Mouse (Mus musculus) liver, embryonic 11.5 days (tissue): Measurements from ENCODE around the gene Ift20. TPM values are rescaled to one million over a fixed set of nuclear protein-coding genes. Genes with fewer than 3 reads are reported as not detected.
A peak's percentile ranks its signal among the peaks of the same experiment; 100 is the strongest.

Source experiments
- ATAC-seq: fragments of 200-750 bp; cut with Nextera tagmentation; replicated peaks from 2 replicates; pipeline ENCODE4 v1.8.0; 2017; ENCODE audit warnings: moderate number of reproducible peaks, mild to moderate bottlenecking, moderate TSS enrichment, moderate library complexity; ENCODE audit not compliant: low FRiP score
- DNase-seq: peaks from one replicate; pipeline ENCODE4 v3.0.0-alpha.2; 2017; ENCODE audit warnings: low spot score
- H3K27ac ChIP-seq: fragments of 300-500 bp; sonication (generic); 2 replicates; pipeline ENCODE4 v1.5.1; 2014; ENCODE audit warnings: mild to moderate bottlenecking, low read depth, low read length, control low read depth
- H3K27me3 ChIP-seq: fragments of 300-500 bp; sonication (generic); replicated peaks from 2 replicates; pipeline ENCODE4 v1.6.1; 2014; ENCODE audit warnings: low read length, mixed read lengths; ENCODE audit not compliant: control insufficient read depth, insufficient read depth
- H3K36me3 ChIP-seq: fragments of 300-500 bp; sonication (generic); 2 replicates; pipeline ENCODE4 v1.6.1; 2014; ENCODE audit warnings: mild to moderate bottlenecking, low read length, moderate library complexity, mixed read lengths; ENCODE audit not compliant: control insufficient read depth, insufficient read depth
- H3K4me1 ChIP-seq: fragments of 300-500 bp; sonication (generic); replicated peaks from 2 replicates; pipeline ENCODE4 v1.6.1; 2014; ENCODE audit warnings: low read length, mixed read lengths; ENCODE audit not compliant: control insufficient read depth, insufficient read depth
- H3K4me2 ChIP-seq: fragments of 300-500 bp; sonication (generic); 2 replicates; pipeline ENCODE4 v1.6.1; 2014; ENCODE audit warnings: mild to moderate bottlenecking, control low read depth, moderate library complexity
- H3K4me3 ChIP-seq: fragments of 300-500 bp; sonication (generic); 2 replicates; pipeline ENCODE4 v1.5.1; 2014; ENCODE audit warnings: low read depth, low read length, control low read depth
- H3K9ac ChIP-seq: fragments of 300-500 bp; sonication (generic); 2 replicates; pipeline ENCODE4 v1.6.1; 2014; ENCODE audit warnings: low read depth, low read length, control low read depth
- H3K9me3 ChIP-seq: fragments of 300-500 bp; sonication (generic); 2 replicates; pipeline ENCODE4 v1.6.1; 2016; ENCODE audit warnings: low read length, inconsistent platforms, mixed read lengths; ENCODE audit not compliant: control insufficient read depth
- WGBS: fragments of 180-500 bp; shearing (Covaris S2); extraction: QIAGEN DNeasy Blood & Tissue Kit; methylation state at CpG from one replicate; pipeline ENCODE4 v1.1.7; 2014; 5-methylcytosine and 5-hydroxymethylcytosine counted together
- polyA plus RNA-seq: library from polyadenylated mRNA; unstranded; fragments of >200 nt; fragmentation: Nextera tagmentation; extraction: Ambion mirVana; gene quantifications from 2 replicates; pipeline ENCODE4 v1.2.1, GENCODE M21; 2014

Ift20 gene
- polyA plus RNA-seq, 1 experiment from 2014 or later: 114 TPM

DNA sequence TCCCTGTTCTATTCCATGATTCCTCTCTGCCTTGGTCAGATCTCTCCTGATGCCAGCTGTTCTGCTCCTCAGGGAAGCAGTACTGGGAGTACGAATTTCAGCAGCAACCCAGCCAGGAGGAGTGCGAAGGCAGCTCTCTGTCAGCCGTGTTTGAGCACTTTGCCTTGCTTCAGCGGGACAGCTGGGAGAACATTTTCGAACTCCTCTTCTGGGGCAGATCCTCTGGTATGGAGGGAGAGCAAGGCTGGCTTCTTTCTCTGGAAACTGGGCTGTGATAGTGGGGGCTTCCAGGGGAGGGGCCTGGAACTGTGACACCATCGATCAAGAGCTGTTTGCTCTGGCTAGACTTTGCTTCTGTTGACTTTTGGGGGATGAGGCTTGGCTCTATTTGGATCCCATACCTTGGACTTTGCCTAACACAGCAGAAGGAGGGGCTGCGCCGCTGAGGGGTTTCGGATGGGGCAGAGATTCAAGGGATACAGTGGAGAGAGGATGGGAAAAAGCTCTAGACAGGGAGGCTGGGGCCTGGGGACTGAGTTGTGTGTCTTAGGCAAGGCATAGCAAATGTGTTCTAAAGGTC is 35.4 kb upstream of the Ift20 start:
- DNase-seq: no peak
- Histone ChIP-seq H3K9ac (peak overlapping the region; percentile 30), H3K4me2 (peak overlapping the region; percentile 44), H3K4me1 (peaks cover 7% of the 10 kb centered on the region), H3K36me3 (no peaks in the 10 kb centered on the region), H3K27ac (peak overlapping the region; percentile 57; the same call in 1 of the 2 replicates), H3K27me3 (peaks cover 41% of the 10 kb centered on the region), H3K4me3 (peak overlapping the region; percentile 37), H3K9me3 (no peaks in the 10 kb centered on the region)
- 68% methylated on average over 9 of the region's 9 CpGs for WGBS
- ATAC-seq: peak; percentile 29; the same call in 1 of the 2 replicates

DNA sequence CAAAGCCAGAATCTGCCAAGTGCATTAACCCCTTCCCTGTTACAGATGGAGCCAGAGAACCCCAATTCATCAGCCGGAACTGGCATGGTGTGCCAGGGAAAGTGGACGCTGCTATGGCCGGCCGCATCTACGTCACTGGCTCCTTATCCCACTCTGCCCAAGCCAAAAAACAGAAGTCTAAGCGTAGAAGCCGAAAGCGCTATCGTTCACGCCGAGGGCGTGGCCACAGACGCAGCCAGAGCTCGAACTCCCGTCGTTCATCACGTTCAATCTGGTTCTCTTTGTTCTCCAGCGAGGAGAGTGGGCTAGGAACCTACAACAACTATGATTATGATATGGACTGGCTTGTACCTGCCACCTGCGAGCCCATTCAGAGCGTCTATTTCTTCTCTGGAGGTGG is 34.6 kb upstream of the Ift20 start:
- H3K4me3 ChIP-seq: no peak overlapping the region
- no peak for ATAC-seq
- peaks cover 32% of the 10 kb centered on the region for H3K27me3 ChIP-seq
- WGBS: 67% methylated on average over 20 of the region's 20 CpGs
- H3K9ac ChIP-seq: no peak overlapping the region
- H3K36me3 ChIP-seq: no peaks in the 10 kb centered on the region
- H3K9me3 ChIP-seq: no peaks in the 10 kb centered on the region
- H3K27ac ChIP-seq: no peak overlapping the region
- DNase-seq: no peak
- peak overlapping the region; percentile 35 for H3K4me2 ChIP-seq
- peaks cover 7% of the 10 kb centered on the region for H3K4me1 ChIP-seq

DNA sequence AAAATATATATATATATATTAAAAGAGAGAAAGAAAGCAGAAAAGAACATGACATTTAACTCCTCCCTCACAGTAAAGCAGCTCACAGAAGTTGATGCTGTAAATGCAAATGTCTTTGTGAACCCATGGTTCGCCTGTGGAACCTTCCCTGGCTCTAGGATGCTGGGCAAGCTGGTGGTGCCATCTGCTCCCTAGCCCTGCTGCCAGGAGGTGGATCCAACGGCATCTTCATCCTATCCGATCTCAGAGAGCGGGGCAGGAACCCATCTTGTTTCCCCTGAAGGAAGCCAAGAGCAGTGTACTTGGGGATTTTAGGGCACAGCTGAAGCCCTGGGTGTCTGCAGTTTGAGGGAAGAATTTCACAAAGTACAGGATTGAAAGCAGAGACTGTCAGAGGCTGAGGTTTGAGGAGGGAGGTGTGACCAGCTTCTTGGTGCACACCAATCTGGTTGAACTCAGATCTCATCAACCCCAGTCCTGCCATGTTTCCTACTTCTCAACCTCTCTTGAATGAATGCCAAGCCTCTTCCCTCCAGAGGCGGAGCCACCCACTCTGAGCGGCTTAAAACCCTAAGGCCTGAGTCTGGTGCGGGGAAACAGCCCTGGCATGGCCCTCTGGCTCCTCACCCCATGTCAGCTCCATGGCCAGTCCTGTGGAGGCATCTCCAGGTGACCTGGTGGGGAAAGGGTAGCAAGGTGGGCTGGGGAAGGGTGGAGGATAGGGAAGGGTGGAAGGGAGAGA is 33.1 kb upstream of the Ift20 start, which contains the start of gene Sebox:
Gene Sebox (plus strand): TSS at position 539 of the 742 bp plus-strand sequence.
- H3K4me1 ChIP-seq: no peaks in the 10 kb centered on the region
- H3K9ac ChIP-seq: no peak within 1 kb of the TSS
- WGBS: 66% methylated on average over 7 of the region's 7 CpGs
- peaks cover 5% of the 10 kb centered on the region; the same call in 1 of the 2 replicates for H3K36me3 ChIP-seq
- ATAC-seq (no peak), DNase-seq (no peak)
- no peak within 1 kb of the TSS for H3K4me2 ChIP-seq
- peaks cover 23% of the 10 kb centered on the region for H3K27me3 ChIP-seq
- no peak within 1 kb of the TSS for H3K4me3 ChIP-seq
- H3K9me3 ChIP-seq: no peaks in the 10 kb centered on the region
- no peak within 1 kb of the TSS for H3K27ac ChIP-seq

DNA sequence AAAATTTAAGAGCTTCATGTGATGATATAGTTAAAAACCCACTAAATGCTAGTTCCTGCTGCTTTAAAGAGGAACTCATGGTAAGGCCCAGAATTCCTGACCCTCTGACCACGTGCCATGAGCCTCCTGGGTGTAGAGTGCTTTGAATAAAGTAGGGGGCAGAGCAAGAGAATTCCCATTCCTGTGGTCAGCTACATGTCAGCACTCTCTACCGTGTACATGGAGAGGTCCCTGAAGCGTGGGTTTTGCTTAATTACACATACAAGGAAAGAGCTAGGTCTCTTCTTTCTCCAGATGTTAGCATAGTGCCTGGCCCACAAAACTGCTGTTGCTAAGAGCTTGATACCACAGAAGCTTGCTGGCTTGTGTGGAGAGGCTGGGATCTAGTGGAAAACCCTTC is 30.7 kb upstream of the Ift20 start:
- H3K9me3 ChIP-seq: no peaks in the 10 kb centered on the region
- no peaks in the 10 kb centered on the region for H3K4me1 ChIP-seq
- WGBS: 76% methylated on average over 3 of the region's 3 CpGs
- H3K27ac ChIP-seq: no peak overlapping the region
- H3K4me2 ChIP-seq: no peak overlapping the region
- H3K27me3 ChIP-seq: peaks cover 4% of the 10 kb centered on the region
- H3K4me3 ChIP-seq: no peak overlapping the region
- no peak overlapping the region for H3K9ac ChIP-seq
- peaks cover 9% of the 10 kb centered on the region; the same call in 1 of the 2 replicates for H3K36me3 ChIP-seq
- DNase-seq (no peak), ATAC-seq (no peak)

DNA sequence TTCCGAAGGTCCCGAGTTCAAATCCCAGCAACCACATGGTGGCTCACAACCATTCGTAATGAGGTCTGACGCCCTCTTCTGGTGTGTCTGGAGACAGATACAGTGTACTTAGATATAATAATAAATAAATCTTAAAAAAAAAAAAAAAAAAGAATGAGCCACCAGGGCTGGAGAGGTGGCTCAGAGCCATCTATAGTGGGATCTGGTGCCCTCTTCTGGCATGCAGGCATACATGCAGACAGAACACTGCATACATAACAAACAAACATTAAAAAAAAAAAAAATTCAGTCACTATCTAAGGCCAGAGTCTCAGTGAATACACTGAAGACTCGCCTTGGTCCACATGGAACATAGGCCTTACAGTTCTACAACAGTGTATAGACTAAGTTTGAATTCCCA is 27.0 kb upstream of the Ift20 start:
- no peak overlapping the region for H3K27ac ChIP-seq
- ATAC-seq: no peak
- H3K4me3 ChIP-seq: no peak overlapping the region
- no peaks in the 10 kb centered on the region for H3K9me3 ChIP-seq
- no peak overlapping the region for H3K9ac ChIP-seq
- DNase-seq: no peak
- 74% methylated on average over 5 of the region's 5 CpGs for WGBS
- H3K4me2 ChIP-seq: no peak overlapping the region
- H3K27me3 ChIP-seq: no peaks in the 10 kb centered on the region
- H3K36me3 ChIP-seq: peaks cover 12% of the 10 kb centered on the region; the same call in 1 of the 2 replicates
- H3K4me1 ChIP-seq: peaks cover 7% of the 10 kb centered on the region

DNA sequence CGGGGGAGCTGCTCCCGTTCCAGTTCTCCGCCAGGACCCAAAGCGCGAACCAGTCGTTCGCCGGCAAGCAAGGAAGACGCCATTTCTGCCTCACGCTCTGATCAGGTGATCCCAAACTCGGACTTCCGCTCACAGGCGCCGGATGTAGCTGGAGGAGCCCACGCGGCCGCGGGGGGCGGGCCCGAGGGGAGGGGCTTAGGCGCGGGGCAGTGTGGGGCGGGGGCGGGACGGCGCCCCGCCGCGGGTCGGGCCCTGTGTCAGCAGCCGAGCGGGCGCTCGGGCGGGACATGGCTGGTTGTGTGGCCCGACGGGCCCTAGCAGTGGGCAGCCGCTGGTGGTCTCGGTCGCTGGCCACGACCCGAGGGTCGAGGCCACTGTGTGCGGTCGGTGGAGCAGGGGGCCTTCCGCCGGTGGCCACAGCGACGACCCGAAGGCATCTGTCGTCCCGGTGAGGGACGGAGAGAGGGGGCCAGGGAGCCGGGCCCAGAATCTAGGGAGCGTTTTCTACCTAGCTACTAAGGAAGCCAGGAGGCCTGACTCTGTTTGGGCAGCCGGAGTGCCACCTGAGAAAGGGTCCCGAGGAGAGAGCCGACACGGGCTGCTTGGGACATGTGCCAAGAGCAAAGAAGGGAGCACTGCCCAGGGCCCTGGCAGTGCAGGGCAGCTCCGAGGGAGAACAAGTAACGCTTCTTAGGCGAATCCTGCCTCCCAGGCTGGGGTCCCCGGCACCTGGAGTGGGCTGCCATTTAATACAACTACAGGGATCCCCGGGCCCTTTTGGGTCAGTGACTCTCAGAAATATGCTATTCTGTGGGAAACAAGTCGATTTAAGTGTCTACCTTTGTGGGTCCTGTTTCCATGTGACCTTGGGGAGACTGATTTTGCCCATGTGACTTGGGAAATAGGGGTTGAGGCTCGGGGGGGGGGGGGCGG is 23.9 kb upstream of the Ift20 start, which contains the start of the genes Tmem199 and Poldip2:
Gene Tmem199 (minus strand): TSS at position 148 of the 933 bp plus-strand sequence.
Gene Poldip2 (plus strand): TSS at position 169 of the 933 bp plus-strand sequence.
- peaks cover 33% of the 10 kb centered on the region for H3K36me3 ChIP-seq
- H3K9ac ChIP-seq: peak within 1 kb of the TSS; percentile 98
- H3K4me1 ChIP-seq: peaks cover 7% of the 10 kb centered on the region
- DNase-seq: peak; percentile 92
- H3K4me2 ChIP-seq: peak within 1 kb of the TSS; percentile 84
- no peaks in the 10 kb centered on the region for H3K27me3 ChIP-seq
- H3K9me3 ChIP-seq: no peaks in the 10 kb centered on the region
- peak within 1 kb of the TSS; percentile 80 for H3K27ac ChIP-seq
- ATAC-seq: peak; percentile 97
- H3K4me3 ChIP-seq: peak within 1 kb of the TSS; percentile 96
- 1% methylated on average over 67 of the region's 67 CpGs for WGBS

DNA sequence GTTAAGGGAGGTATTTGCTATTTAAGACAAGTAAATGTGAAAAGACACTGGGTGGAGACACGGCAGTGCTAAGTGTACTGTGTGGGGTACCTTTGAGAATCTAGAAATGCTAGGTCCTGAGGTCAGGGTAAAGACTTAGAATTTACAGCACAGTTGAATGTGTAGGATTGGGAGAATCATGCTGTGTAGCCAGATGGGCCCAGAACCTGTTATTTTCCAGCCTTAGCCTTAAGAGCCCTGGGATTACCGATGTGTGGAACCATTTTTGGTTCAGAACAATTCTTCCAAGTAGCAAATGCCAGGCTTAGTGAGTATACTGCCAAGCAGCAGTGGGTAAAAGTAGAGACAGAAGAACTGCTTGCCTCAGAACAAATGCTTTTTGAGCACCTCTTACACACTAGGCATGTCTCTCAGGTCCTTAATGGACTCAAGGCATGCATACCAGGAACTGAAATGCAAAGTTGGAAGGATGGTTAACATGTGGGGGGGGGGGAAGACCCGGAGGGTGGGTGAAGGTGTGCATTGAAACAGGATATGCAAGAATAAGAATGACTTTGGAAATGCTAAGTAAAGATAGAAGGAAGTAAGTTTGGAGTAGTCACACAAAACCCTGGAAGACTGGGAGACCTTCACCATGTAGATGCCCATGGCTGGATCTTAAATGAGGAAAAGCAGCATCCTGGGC is 22.9 kb upstream of the Ift20 start:
- no peak for DNase-seq
- H3K4me2 ChIP-seq: peak overlapping the region; percentile 84
- peak overlapping the region; percentile 96 for H3K4me3 ChIP-seq
- peaks cover 32% of the 10 kb centered on the region for H3K36me3 ChIP-seq
- no peaks in the 10 kb centered on the region for H3K27me3 ChIP-seq
- H3K9me3 ChIP-seq: no peaks in the 10 kb centered on the region
- peaks cover 7% of the 10 kb centered on the region for H3K4me1 ChIP-seq
- H3K9ac ChIP-seq: peak overlapping the region; percentile 98
- H3K27ac ChIP-seq: no peak overlapping the region
- ATAC-seq: no peak
- 71% methylated on average over 3 of the region's 3 CpGs for WGBS
